Mouse (Mus musculus) liver, adult 2 months (tissue): ENCODE data around the gene Slc18a3.

Experiments used
- CTCF ChIP-seq: fragments of 200-500 bp; IDR thresholded peaks from 2 replicates; pipeline ENCODE4 v1.5.1; 2011; ENCODE audit warnings: low read depth, low read length, control low read depth
- POLR2A ChIP-seq: fragments of 200-500 bp; IDR thresholded peaks from 2 replicates; pipeline ENCODE4 v1.6.1; 2011; ENCODE audit warnings: low read length, control low read depth; ENCODE audit not compliant: insufficient read depth; ENCODE audit errors: extremely low read depth

- no peak for TF ChIP-seq CTCF
- no peak for TF ChIP-seq POLR2A
Observed at GRCm38 (mm10) chr14:32476559-32476958, 11.9 kb upstream of the Slc18a3 start.
